Mouse (Mus musculus) thymus, adult 2 months (tissue): ENCODE results near the gene Gm10775.

Experiments
- CTCF ChIP-seq: fragments of 200-500 bp; IDR thresholded peaks from 2 replicates; pipeline ENCODE4 v1.5.1; 2012; ENCODE audit warnings: mild to moderate bottlenecking, control low read depth, low read length, moderate library complexity, borderline replicate concordance; ENCODE audit not compliant: control insufficient read depth, poor library complexity, insufficient read depth; ENCODE audit errors: extremely low read depth
- POLR2A ChIP-seq: fragments of 200-500 bp; IDR thresholded peaks from 2 replicates; pipeline ENCODE4 v1.6.1; 2012; ENCODE audit warnings: mild to moderate bottlenecking, low read length, control low read depth, moderate library complexity; ENCODE audit not compliant: control insufficient read depth, poor library complexity, insufficient read depth; ENCODE audit errors: extremely low read depth

GRCm38 (mm10) chr13:65258175-65258954 is 974 bp upstream of the Gm10775 start:
- TF ChIP-seq POLR2A (no peak), CTCF (no peak)
